Mouse (Mus musculus) stomach, postnatal 0 days (tissue): Measurements from ENCODE around the gene Cyth4.
A peak's percentile ranks its signal among the peaks of the same experiment; 100 is the strongest.

Experiments
- CTCF ChIP-seq: IDR thresholded peaks from 2 replicates; pipeline ENCODE4 v1.5.1; 2016; ENCODE audit warnings: antibody characterized with exemption, low read depth, mild to moderate bottlenecking, moderate library complexity
- EP300 ChIP-seq: optimal IDR thresholded peaks from 2 replicates; pipeline ENCODE3; 2016; ENCODE audit warnings: antibody characterized with exemption

DNA sequence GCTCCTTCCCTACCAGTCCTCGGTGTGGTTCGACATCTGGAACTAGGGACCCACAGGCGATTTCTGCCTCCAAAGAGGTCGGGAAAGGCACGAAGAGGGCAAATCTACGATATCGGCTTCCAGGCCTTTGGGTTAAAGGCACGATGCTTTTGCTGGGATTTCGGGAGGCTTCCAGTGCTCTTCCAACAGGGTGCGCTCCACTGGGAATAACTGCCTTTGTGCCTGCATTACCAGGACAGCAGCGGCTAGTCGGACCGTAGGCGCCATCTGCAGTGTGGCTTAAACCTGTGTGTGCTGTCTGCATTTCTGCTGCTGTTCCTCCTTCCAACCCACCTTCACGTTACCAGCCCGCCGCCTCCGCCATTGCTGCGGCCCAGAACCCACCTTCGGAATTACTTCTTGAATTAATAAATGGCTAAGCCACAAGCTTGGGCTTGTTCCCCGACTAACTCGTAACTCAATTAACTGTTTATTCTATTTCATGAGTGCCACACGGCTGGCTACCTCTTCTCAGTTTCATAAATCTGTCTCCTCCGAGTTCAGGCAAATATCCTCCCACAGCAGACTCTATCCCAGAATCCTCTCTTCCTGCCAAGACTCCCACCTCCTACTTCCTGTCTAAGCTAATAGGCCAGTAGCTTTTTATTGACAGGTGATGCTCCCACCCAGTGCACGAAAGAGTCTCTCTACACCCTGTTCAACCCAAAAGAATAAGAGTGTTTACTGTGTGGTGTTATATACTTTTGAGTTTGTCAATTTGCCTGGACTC, 42.1 kb upstream of the Cyth4 start:
- peak; percentile 39; the same call in 1 of the 2 replicates for TF ChIP-seq CTCF
- no peak for TF ChIP-seq EP300
